Mouse (Mus musculus): ENCODE results near the gene Grm7.

Gene Grm7

DNA sequence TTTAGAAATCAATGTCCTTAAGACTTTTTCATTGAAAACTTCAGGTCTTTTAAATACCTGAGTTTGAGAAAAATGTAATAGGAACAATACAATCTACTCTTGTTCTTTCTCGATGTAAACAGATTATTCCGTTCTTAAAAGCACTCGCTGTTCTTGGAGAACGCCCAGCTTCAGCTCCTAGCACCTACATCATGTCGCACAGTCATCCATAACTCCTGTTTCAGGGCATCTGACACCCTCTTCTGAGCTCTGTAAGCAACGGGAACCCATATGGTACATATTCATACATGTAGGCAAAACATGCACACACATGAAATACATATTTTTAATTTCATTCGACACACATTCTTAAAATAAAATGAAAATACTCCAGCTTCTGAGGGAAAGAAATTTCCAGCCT, 916.0 kb downstream of the Grm7 start:
- DNase-seq (ENCODE audit: low read depth, low spot score), result no peak

DNA sequence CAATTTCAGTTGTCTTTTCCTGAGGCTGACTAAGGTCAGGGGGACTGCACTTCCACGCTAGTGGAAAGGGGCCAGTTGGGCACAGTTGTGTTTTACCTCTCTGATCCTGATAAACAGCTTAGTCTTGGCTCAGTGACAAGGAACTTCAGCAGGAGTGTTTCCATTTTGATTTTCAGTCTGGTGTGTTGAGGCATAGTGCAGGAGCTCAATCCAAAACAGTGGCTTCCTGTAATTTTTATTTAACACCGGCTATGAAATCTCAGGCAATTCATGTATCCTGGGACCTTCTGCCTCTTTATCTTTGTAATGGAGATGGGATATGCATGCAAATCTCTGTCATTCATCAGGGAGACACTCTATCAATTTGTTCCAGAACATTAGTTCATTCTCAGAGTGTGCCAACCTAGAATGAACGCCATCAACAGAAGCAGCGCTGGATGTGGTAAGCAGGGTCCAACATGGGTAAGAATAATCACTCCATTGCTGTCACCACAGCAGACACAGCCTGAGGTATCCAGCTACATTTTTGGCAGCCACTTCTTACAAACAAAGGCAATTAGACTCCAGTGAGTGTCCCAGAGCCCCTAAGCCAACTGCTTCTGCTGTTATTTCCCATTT, 926.2 kb downstream of the Grm7 start:
- no peak for DNase-seq (ENCODE audit: low read depth, low spot score)

DNA sequence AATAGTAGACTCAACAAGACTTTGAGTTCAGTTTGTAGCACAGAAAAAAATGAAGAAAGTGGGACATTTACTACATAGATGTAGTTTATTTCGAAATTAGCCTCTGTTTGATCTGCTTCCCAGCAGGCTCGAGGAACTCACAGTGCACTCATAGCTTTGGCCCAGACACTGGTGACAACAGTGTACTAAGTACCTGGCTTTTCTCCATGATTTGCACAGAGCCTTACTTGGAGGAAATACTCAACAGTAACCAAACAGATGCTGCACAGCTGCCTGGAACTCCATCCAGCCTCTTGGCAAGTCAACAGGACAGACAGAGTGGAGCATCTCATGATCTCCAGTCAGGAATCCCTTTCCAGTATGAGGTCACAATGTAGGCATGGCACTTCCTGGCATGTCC, 939.5 kb downstream of the Grm7 start:
- no peak for DNase-seq (ENCODE audit: low read depth, low spot score)

DNA sequence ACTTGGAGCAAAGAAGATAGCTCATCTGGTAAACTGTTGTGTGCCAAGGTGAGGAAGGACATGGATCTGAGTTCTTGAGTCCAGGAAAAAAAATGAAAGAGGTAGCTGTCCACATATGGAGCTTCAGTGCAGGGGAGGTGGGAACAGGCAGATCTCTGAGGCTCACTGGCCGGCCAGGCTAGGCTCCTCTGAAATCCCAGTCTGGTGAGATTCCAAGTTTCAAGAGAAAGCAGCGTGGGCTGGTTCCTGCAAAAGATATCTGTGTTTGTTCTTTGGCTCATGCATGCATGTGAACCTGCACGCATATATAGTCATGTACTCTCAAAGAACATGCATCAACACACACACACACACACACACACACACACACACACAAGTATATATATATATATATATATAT, 942.2 kb downstream of the Grm7 start:
- DNase-seq (ENCODE audit: low read depth, low spot score), result no peak

DNA sequence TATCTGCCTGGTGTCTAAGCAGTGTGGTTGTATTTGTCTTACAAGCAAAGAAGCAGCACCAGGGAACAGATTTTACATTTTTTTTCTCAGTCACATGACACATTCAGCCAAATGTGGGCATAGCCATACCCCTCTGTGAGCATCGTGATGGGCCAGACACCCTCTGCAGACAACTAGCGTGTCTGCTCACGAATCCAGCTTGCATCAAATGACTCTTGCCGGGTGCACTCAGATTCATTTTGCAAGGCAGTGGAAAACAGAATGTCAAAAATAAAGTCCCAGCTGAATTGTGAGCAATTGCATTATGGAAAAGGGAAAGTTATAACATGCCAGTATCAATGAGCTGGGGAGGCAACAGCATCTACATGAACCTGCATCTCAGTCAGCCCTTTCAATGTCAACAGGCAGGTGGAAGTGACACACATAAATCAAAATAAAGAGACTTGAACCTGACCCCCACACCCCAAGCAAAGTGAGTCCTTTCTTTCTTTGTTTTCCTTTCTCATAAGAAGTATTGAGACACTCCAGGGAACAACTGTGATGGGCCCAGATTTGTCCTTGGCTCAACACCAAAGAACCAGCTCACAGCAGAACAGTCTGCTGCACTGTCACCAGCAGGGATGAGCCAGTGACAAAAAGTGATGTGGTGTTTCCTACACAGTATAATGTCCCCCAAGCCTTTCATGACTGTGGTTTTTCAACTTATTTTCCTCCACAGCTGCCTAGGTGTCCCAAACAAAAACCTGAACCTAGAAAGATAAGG, 956.7 kb downstream of the Grm7 start:
- DNase-seq (ENCODE audit: low read depth, low spot score), result no peak

DNA sequence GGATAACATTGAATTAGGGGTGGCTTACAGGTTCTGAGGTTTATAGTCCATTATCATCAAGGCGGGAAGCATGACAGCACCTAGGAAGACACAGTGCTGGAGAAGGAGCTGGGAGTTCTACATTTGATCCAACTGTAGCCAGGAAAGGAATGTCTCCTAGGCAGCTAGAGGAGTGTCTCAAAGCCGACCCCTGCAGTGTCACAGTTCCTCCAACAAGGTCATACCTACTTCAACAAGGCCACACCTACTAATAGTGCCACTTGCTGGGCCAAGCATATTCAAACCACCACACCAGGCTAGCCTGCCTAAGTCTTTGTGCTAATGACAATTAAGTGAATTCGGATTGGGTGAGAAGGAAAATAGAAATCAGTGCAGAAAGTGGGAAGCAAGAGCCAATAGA, 965.0 kb downstream of the Grm7 start:
- DNase-seq (ENCODE audit: low read depth, low spot score), result no peak

DNA sequence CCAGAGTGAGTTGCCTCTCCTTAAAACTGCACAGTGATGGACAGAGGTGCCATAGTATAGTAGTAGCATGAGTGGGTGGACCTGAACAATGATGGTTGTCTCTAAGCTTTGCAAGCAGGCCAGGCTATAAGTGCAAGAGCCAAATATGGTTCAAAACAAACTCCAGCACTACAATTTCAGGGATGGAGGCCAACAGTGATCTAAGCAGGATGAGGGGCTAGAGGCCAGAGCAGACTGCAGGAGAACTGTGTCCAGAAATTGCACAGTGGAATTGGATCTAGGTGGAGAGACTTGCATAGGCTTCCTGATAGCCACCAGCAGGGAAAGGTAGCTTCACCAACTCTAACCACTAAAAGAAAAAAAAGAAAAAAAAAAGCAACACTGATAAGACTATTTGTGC, 968.5 kb downstream of the Grm7 start:
- no peak for DNase-seq (ENCODE audit: low read depth, low spot score)

Measured in A20 (cell line).